In the genomic region with DNA sequence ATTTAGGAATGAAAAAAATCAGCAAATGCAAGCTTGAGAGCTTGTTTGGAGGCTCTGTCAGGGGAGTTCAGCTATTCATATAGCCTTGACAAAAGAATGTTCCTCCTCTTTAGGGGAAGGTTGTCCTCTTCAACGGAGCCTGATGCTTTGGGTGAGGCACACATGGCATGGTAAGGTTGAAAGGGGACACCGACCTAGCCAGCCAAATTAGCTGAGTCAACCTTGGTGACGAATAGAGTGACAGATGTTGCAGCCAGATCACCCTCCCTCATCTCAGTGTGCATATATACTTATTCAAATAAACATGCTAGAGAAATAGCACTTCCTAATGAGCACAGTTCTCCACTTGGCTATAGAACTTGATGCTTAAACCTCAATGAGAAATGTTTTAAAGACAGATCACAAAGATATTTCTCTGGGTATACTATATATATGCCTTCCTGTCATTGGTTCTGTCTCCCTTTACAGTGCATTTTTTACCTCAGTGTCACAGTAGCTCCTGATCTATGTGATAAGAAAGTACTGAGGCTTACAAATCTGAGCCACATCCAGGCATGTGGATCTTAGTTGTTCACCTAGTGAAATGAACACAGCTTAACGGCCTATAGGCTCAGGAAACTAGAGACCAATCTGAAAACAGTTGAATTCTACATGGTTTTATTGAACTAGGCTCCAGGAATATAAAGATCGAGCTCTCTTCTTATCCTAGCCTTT, we compare ENCODE assay signal across 32 mouse cellular contexts. TPM values are rescaled to one million over a fixed set of nuclear protein-coding genes. Genes with fewer than 3 reads are reported as not detected.
A peak's percentile ranks its signal among the peaks of the same experiment; 100 is the strongest.
DNase-seq lines count a peak whose midpoint lies in the region; ATAC-seq lines count a peak whose summit lies in the region.
"Had no signal": no experiment of that assay in that cellular context is flagged by ENCODE, and none has a peak within 500 bp of the region (broad histone marks: within the 10 kb centered on the region; RNA-seq: fewer than 3 reads in every experiment).

No protein-coding gene starts in this region.

- H3K4me2 ChIP-seq in liver, embryonic 12.5 days, result no peak overlapping the region
- H3K4me2 ChIP-seq: hindbrain, embryonic 15.5 days; limb, embryonic 13.5 days; lung, embryonic 14.5 days; midbrain, embryonic 15.5 days; neural tube, embryonic 13.5 days; stomach, embryonic 15.5 days had no signal

- ATAC-seq in liver, embryonic 12.5 days, result peak; percentile 89
- ATAC-seq in megakaryocyte-erythroid progenitor cell, adult 5-6 weeks (replicated peaks; ENCODE audit: low FRiP score, low TSS enrichment, poor library complexity, severe bottlenecking), result 0 out of 2 replicates have a peak, but pooled peaks have one; percentile 41
- ATAC-seq in megakaryocyte, adult 5-6 weeks (ENCODE audit: poor library complexity, severe bottlenecking), result no peak
- ATAC-seq: activated CD4-positive, CD25-positive, alpha-beta regulatory T cell, adult 4 months; forebrain, embryonic 16.5 days; intestine, embryonic 16.5 days; midbrain, embryonic 15.5 days had no signal

- peaks cover 19% of the 10 kb centered on the region for H3K4me1 ChIP-seq in liver, embryonic 12.5 days
- H3K4me1 ChIP-seq: embryonic facial prominence, embryonic 10.5 days; forebrain, embryonic 10.5 days; heart, embryonic 10.5 days; hindbrain, embryonic 15.5 days; limb, embryonic 13.5 days; midbrain, embryonic 15.5 days; neural tube, embryonic 13.5 days; stomach, embryonic 15.5 days had no signal

- 55% methylated on average over 5 of the region's 5 CpGs for WGBS in liver, embryonic 12.5 days (ENCODE audit: insufficient replicate concordance)

- no peaks in the 10 kb centered on the region for H3K36me3 ChIP-seq in liver, embryonic 12.5 days
- H3K36me3 ChIP-seq: embryonic facial prominence, embryonic 10.5 days; forebrain, embryonic 10.5 days; heart, embryonic 10.5 days; hindbrain, embryonic 15.5 days; limb, embryonic 13.5 days; midbrain, embryonic 15.5 days; neural tube, embryonic 13.5 days; stomach, embryonic 15.5 days had no signal

- no peak overlapping the region for H3K4me3 ChIP-seq in liver, embryonic 12.5 days
- H3K4me3 ChIP-seq: embryonic facial prominence, embryonic 10.5 days; forebrain, embryonic 10.5 days; heart, embryonic 10.5 days; hindbrain, embryonic 15.5 days; limb, embryonic 13.5 days; megakaryocyte, embryonic 14.5 days; midbrain, embryonic 15.5 days; neural tube, embryonic 13.5 days; stomach, embryonic 15.5 days had no signal

- H3K9me3 ChIP-seq in liver, embryonic 12.5 days (replicated peaks), result no peaks in the 10 kb centered on the region
- H3K9me3 ChIP-seq: embryonic facial prominence, embryonic 10.5 days; forebrain, embryonic 10.5 days; heart, embryonic 10.5 days; hindbrain, embryonic 15.5 days; limb, embryonic 13.5 days; megakaryocyte, embryonic 14.5 days; midbrain, embryonic 15.5 days; neural tube, embryonic 13.5 days; stomach, embryonic 15.5 days had no signal

- no peaks in the 10 kb centered on the region for H3K27me3 ChIP-seq in liver, embryonic 12.5 days (replicated peaks)
- H3K27me3 ChIP-seq: CH12.LX; hindbrain, embryonic 15.5 days; megakaryocyte, embryonic 14.5 days; midbrain, embryonic 15.5 days; stomach, embryonic 15.5 days had no signal

- H3K9ac ChIP-seq in liver, embryonic 12.5 days, result no peak overlapping the region
- H3K9ac ChIP-seq: hindbrain, embryonic 15.5 days; limb, embryonic 13.5 days; lung, embryonic 14.5 days; midbrain, embryonic 15.5 days; neural tube, embryonic 13.5 days; stomach, embryonic 15.5 days had no signal

- peak; percentile 18 for DNase-seq in 3T3-L1 (ENCODE audit: low read depth, low spot score)
- peak; percentile 25 for DNase-seq in c-Kit-negative CD71-positive TER-119-positive erythroid progenitor cells, embryonic 14.5 days (ENCODE audit: low read depth, low spot score)
- no peak for DNase-seq in layer of hippocampus, adult 8-10 months (ENCODE audit: low spot score in 2 of 2)
- DNase-seq in right cerebral cortex, postnatal 10 days (ENCODE audit: low spot score in 2 of 2), result no peak
- DNase-seq: adrenal gland, adult 8-10 months; cerebellum, adult 9-11 months; kidney, postnatal 36 days; layer of hippocampus, adult 9-11 months; lung, embryonic 14.5 days; right cerebral cortex, postnatal 4 days; thymus, postnatal 36 days had no signal

- 0 out of 2 replicates have a peak overlapping the region, but pooled peaks have one; percentile 14 for H3K27ac ChIP-seq in liver, embryonic 12.5 days
- H3K27ac ChIP-seq: embryonic facial prominence, embryonic 10.5 days; forebrain, embryonic 10.5 days; heart, embryonic 10.5 days; hindbrain, embryonic 15.5 days; limb, embryonic 13.5 days; midbrain, embryonic 15.5 days; neural tube, embryonic 13.5 days; stomach, embryonic 15.5 days had no signal

RNA-seq across cellular contexts. Expression of a gene that starts 30.3 kb away (rescaled TPM):
- 0.91 TPM in 2 replicates for polyA plus RNA-seq in liver, embryonic 12.5 days (2016; fragmentation: Nextera tagmentation; extraction: Ambion mirVana)
- total RNA-seq in megakaryocyte-erythroid progenitor cell, adult 5-6 weeks (2014; fragmentation: Nextera tagmentation), result 6.4 and 7.6 TPM in 2 replicates
- 6.9 and 9.6 TPM in 2 replicates for total RNA-seq in megakaryocyte-erythroid progenitor cell, adult 5-6 weeks (2017)
- 10 to 100 TPM in 3 of 4 experiments, 1 to 10 TPM in 1; 9.3 to 12.5 (median 10.9) TPM for total RNA-seq in layer of hippocampus, adult 8-10 months (2022)
- total RNA-seq in megakaryocyte, adult 5-6 weeks (2015), result 5.2 and 5.9 TPM in 2 replicates
- total RNA-seq in megakaryocyte, adult 5-6 weeks (2017), result 4.8 and 5.0 TPM in 2 replicates

RNA-seq across cellular contexts. Expression of a gene that starts 59.8 kb away (rescaled TPM):
- 0.20 TPM in 1 of 2 replicates, not detected in the other for polyA plus RNA-seq in liver, embryonic 12.5 days (2016; fragmentation: Nextera tagmentation; extraction: Ambion mirVana)
- not detected in 2 replicates for total RNA-seq in megakaryocyte-erythroid progenitor cell, adult 5-6 weeks (2014; fragmentation: Nextera tagmentation)
- total RNA-seq in megakaryocyte-erythroid progenitor cell, adult 5-6 weeks (2017), result 0.50 TPM in 1 of 2 replicates, not detected in the other
- not detected for total RNA-seq in layer of hippocampus, adult 8-10 months (2022)
- total RNA-seq in megakaryocyte, adult 5-6 weeks (2015), result 0.41 and 0.51 TPM in 2 replicates
- 0.51 TPM in 1 of 2 replicates, not detected in the other for total RNA-seq in megakaryocyte, adult 5-6 weeks (2017)
- total RNA-seq: adrenal gland, adult 8-10 months; hematopoietic stem cell, adult 5-6 weeks; left cerebral cortex, adult 18-20 months; left cerebral cortex, postnatal 25 days had no signal
- polyA plus RNA-seq: cortical plate, adult 2 months; embryonic facial prominence, embryonic 10.5 days; forebrain, embryonic 16.5 days; hindbrain, embryonic 15.5 days; kidney, embryonic 14.5 days; midbrain, embryonic 15.5 days; neural tube, embryonic 13.5 days had no signal

Comparison
In these comparisons a context has a peak if more than half of its experiments do, and no peak if none do; other contexts are left out.
1. DNase-seq: peak in 3T3-L1 (single experiment) and c-Kit-negative CD71-positive TER-119-positive erythroid progenitor cells, embryonic 14.5 days (single experiment); none in layer of hippocampus, adult 8-10 months (0 of 2) and right cerebral cortex, postnatal 10 days (0 of 2).